Mouse (Mus musculus) forebrain, embryonic 11.5 days (tissue): ENCODE data around the gene Igf2bp1. TPM values are rescaled to one million over a fixed set of nuclear protein-coding genes. Genes with fewer than 3 reads are reported as not detected.

Experiments
- ATAC-seq: fragments of 200-750 bp; cut with Nextera tagmentation; replicated peaks from 2 replicates; pipeline ENCODE4 v1.8.0; 2017; ENCODE audit warnings: moderate TSS enrichment; ENCODE audit not compliant: low FRiP score
- DNase-seq: peaks from one replicate; pipeline ENCODE4 v3.0.0-alpha.2; 2017; ENCODE audit warnings: low spot score
- H3K27ac ChIP-seq: fragments of 300-500 bp; sonication (generic); 2 replicates; pipeline ENCODE4 v1.5.1; 2014; ENCODE audit warnings: low read depth, low read length
- H3K27me3 ChIP-seq: fragments of 300-500 bp; sonication (generic); 2 replicates; pipeline ENCODE4 v1.6.1; 2014; ENCODE audit warnings: mild to moderate bottlenecking, low read length, mixed read lengths; ENCODE audit not compliant: control insufficient read depth, insufficient read depth
- H3K36me3 ChIP-seq: fragments of 300-500 bp; sonication (generic); 2 replicates; pipeline ENCODE4 v1.6.1; 2014; ENCODE audit warnings: mild to moderate bottlenecking, low read length, moderate library complexity, mixed read lengths; ENCODE audit not compliant: control insufficient read depth, insufficient read depth
- H3K4me1 ChIP-seq: fragments of 300-500 bp; sonication (generic); replicated peaks from 2 replicates; pipeline ENCODE4 v1.6.1; 2014; ENCODE audit warnings: low read length, mixed read lengths; ENCODE audit not compliant: control insufficient read depth, insufficient read depth
- H3K4me2 ChIP-seq: fragments of 300-500 bp; sonication (generic); 2 replicates; pipeline ENCODE4 v1.6.1; 2014; ENCODE audit warnings: low read depth, mild to moderate bottlenecking, low read length, moderate library complexity, mixed read lengths; ENCODE audit not compliant: severe bottlenecking
- H3K4me3 ChIP-seq: fragments of 300-500 bp; sonication (generic); 2 replicates; pipeline ENCODE4 v1.5.1; 2014; ENCODE audit warnings: low read depth, low read length
- H3K9ac ChIP-seq: fragments of 300-500 bp; sonication (generic); 2 replicates; pipeline ENCODE4 v1.6.1; 2014; ENCODE audit warnings: low read length
- H3K9me3 ChIP-seq: fragments of 300-500 bp; sonication (generic); 2 replicates; pipeline ENCODE4 v1.6.1; 2016; ENCODE audit warnings: low read length, mixed read lengths; ENCODE audit not compliant: control insufficient read depth
- WGBS: fragments of 180-500 bp; shearing (Covaris S2); extraction: QIAGEN DNeasy Blood & Tissue Kit; methylation state at CpG from one replicate; pipeline ENCODE4 v1.1.7; 2014; 5-methylcytosine and 5-hydroxymethylcytosine counted together
- polyA plus RNA-seq: library from polyadenylated mRNA; unstranded; fragments of >200 nt; fragmentation: Nextera tagmentation; extraction: Ambion mirVana; gene quantifications from 2 replicates; pipeline ENCODE4 v1.2.1, GENCODE M21; 2014

Gene Igf2bp1
- polyA plus RNA-seq, 1 experiment from 2014 or later, result 109 TPM

DNA sequence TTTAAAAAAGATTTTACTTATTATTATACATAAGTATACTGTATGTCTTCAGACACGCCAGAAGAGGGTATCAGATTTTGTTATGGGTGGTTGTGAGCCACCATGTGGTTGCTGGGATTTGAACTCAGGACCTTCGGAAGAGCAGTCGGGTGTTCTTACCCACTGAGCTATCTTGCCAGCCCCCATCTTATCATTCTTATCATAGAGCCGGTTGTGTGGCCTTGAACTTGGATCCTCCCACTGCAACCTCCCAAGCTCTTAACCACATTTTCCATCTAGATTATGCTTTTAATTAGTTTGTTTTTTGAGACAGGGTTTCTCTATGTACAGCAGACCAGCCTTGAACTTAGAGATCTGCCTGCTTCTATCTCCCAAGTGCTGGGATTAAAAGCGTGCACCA lies 31.8 kb upstream of the Igf2bp1 start:
- no peak overlapping the region for H3K27ac ChIP-seq
- H3K4me2 ChIP-seq, result no peak overlapping the region
- ATAC-seq (no peak), DNase-seq (no peak)
- no peaks in the 10 kb centered on the region for H3K27me3 ChIP-seq
- H3K9ac ChIP-seq, result no peak overlapping the region
- 88% methylated on average over 5 of the region's 5 CpGs for WGBS
- peaks cover 6% of the 10 kb centered on the region; the same call in 1 of the 2 replicates for H3K4me1 ChIP-seq
- no peaks in the 10 kb centered on the region for H3K9me3 ChIP-seq
- no peaks in the 10 kb centered on the region; the same call in 1 of the 2 replicates for H3K36me3 ChIP-seq
- H3K4me3 ChIP-seq, result no peak overlapping the region

- H3K9me3 ChIP-seq, result no peaks in the 10 kb centered on the region
- 12% methylated on average over 6 of the region's 6 CpGs for WGBS
- H3K27me3 ChIP-seq, result no peaks in the 10 kb centered on the region
- H3K4me2 ChIP-seq, result peak overlapping the region; percentile 94
- ATAC-seq, result no peak
- peaks cover 6% of the 10 kb centered on the region; the same call in 1 of the 2 replicates for H3K4me1 ChIP-seq
- DNase-seq, result no peak
- peak overlapping the region; percentile 79 for H3K9ac ChIP-seq
- H3K27ac ChIP-seq, result no peak overlapping the region
- H3K36me3 ChIP-seq, result no peaks in the 10 kb centered on the region
- peak overlapping the region; percentile 90 for H3K4me3 ChIP-seq
Observed at GRCm38 (mm10) chr11:96035133-96035532, 29.4 kb upstream of the Igf2bp1 start.

DNA sequence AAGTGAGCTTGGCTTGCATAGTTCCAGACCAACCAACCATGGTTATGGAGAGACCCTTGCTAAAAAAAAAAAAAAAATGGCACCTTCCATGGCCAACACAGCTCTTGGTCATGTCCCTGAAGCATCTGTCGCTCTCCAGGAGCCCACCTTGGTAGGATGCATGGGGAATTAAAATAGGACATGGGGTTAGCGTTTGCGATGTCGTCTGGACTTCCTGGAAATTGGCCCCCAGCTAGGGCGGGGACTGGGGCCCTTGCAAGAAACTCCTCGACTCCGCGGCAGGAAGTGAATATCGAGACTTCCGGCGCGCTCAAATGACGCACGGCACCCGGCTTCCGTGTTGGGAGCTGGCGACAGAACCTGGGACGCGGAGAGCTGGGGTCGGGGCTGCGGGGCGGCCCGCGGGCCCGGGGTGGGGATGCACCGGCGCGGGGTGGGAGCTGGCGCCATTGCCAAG lies 28.9 kb upstream of the Igf2bp1 start, which contains the start of gene Snf8:
TSS of gene Snf8 (plus strand) at position 290 of the 457 bp plus-strand sequence.
- H3K4me1 ChIP-seq, result peaks cover 6% of the 10 kb centered on the region; the same call in 1 of the 2 replicates
- under 1% methylated on average over 29 of the region's 29 CpGs for WGBS

GRCm38 (mm10) chr11:96034116-96034515 lies 28.4 kb upstream of the Igf2bp1 start:
- DNase-seq (no peak), ATAC-seq (no peak)
- no peaks in the 10 kb centered on the region for H3K27me3 ChIP-seq
- peak overlapping the region; percentile 90 for H3K4me3 ChIP-seq
- H3K4me1 ChIP-seq, result peaks cover 6% of the 10 kb centered on the region; the same call in 1 of the 2 replicates
- 48% methylated on average over 8 of the region's 8 CpGs for WGBS
- H3K9me3 ChIP-seq, result no peaks in the 10 kb centered on the region
- no peak overlapping the region for H3K27ac ChIP-seq
- peak overlapping the region; percentile 79 for H3K9ac ChIP-seq
- H3K4me2 ChIP-seq, result peak overlapping the region; percentile 94
- no peaks in the 10 kb centered on the region for H3K36me3 ChIP-seq

More for the DNA sequence above, 28.9 kb upstream of the Igf2bp1 start, which contains the start of gene Snf8:
- H3K27me3 ChIP-seq, result no peaks in the 10 kb centered on the region
- no peaks in the 10 kb centered on the region for H3K36me3 ChIP-seq
- peak within 1 kb of the TSS; percentile 7; the same call in 1 of the 2 replicates for H3K27ac ChIP-seq
- H3K4me3 ChIP-seq, result peak within 1 kb of the TSS; percentile 90
- H3K4me2 ChIP-seq, result peak within 1 kb of the TSS; percentile 94
- H3K9me3 ChIP-seq, result no peaks in the 10 kb centered on the region
- peak within 1 kb of the TSS; percentile 79 for H3K9ac ChIP-seq
- ATAC-seq (peak; percentile 77), DNase-seq (peak; percentile 97)

DNA sequence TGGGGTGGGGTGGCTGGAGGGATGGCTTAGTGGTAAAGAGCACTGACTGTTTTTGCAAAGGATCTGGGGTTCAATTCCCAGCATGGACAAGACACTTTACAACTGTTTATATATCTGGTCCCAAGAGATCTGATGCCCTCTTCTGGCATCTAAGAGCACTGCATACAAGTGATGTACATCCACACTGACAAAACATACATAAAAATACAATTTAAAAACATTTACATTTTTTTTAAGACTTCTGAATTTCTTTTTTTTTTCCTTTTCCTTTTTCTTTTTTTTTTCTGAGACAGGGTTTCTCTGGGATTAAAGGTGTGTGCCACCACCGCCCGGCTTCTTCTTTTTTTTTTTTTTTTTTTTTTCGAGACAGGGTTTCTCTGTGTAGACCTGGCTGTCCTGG lies 27.5 kb upstream of the Igf2bp1 start:
- H3K36me3 ChIP-seq, result no peaks in the 10 kb centered on the region
- H3K9me3 ChIP-seq, result no peaks in the 10 kb centered on the region
- WGBS, result 92% methylated on average over 2 of the region's 3 CpGs
- no peak overlapping the region for H3K4me3 ChIP-seq
- peaks cover 6% of the 10 kb centered on the region; the same call in 1 of the 2 replicates for H3K4me1 ChIP-seq
- H3K27me3 ChIP-seq, result no peaks in the 10 kb centered on the region
- no peak overlapping the region for H3K27ac ChIP-seq
- no peak overlapping the region for H3K4me2 ChIP-seq
- DNase-seq (no peak), ATAC-seq (no peak)
- H3K9ac ChIP-seq, result no peak overlapping the region

GRCm38 (mm10) chr11:96031701-96032100 lies 26.0 kb upstream of the Igf2bp1 start:
- Histone ChIP-seq H3K9me3 (no peaks in the 10 kb centered on the region), H3K4me1 (peaks cover 6% of the 10 kb centered on the region; the same call in 1 of the 2 replicates), H3K27ac (no peak overlapping the region), H3K4me3 (no peak overlapping the region), H3K9ac (no peak overlapping the region), H3K27me3 (no peaks in the 10 kb centered on the region), H3K36me3 (no peaks in the 10 kb centered on the region), H3K4me2 (no peak overlapping the region)
- DNase-seq (no peak), ATAC-seq (no peak)
- WGBS, result 80% methylated on average over 2 of the region's 2 CpGs

GRCm38 (mm10) chr11:96030571-96030970 lies 24.8 kb upstream of the Igf2bp1 start:
- no peak for DNase-seq
- H3K9me3 ChIP-seq, result no peaks in the 10 kb centered on the region
- no peak overlapping the region for H3K4me2 ChIP-seq
- no peak for ATAC-seq
- 87% methylated on average over 3 of the region's 3 CpGs for WGBS
- no peak overlapping the region for H3K9ac ChIP-seq
- peaks cover 5% of the 10 kb centered on the region; the same call in 1 of the 2 replicates for H3K4me1 ChIP-seq
- H3K27ac ChIP-seq, result no peak overlapping the region
- H3K4me3 ChIP-seq, result no peak overlapping the region
- no peaks in the 10 kb centered on the region for H3K27me3 ChIP-seq
- H3K36me3 ChIP-seq, result no peaks in the 10 kb centered on the region

- 65% methylated on average over 5 of the region's 5 CpGs for WGBS
- DNase-seq (no peak), ATAC-seq (no peak)
Observed at GRCm38 (mm10) chr11:96028130-96028529, 22.4 kb upstream of the Igf2bp1 start.

GRCm38 (mm10) chr11:96020622-96021021 lies 14.9 kb upstream of the Igf2bp1 start:
- H3K4me2 ChIP-seq, result no peak overlapping the region
- H3K36me3 ChIP-seq, result no peaks in the 10 kb centered on the region
- 72% methylated on average over 4 of the region's 4 CpGs for WGBS
- H3K4me1 ChIP-seq, result no peaks in the 10 kb centered on the region; the same call in 1 of the 2 replicates
- ATAC-seq, result no peak
- H3K4me3 ChIP-seq, result no peak overlapping the region
- no peaks in the 10 kb centered on the region for H3K9me3 ChIP-seq
- H3K27me3 ChIP-seq, result no peaks in the 10 kb centered on the region
- DNase-seq, result no peak
- H3K9ac ChIP-seq, result no peak overlapping the region
- H3K27ac ChIP-seq, result no peak overlapping the region

More at GRCm38 (mm10) chr11:96028130-96028529, 22.4 kb upstream of the Igf2bp1 start:
- no peaks in the 10 kb centered on the region for H3K9me3 ChIP-seq
- H3K4me1 ChIP-seq, result no peaks in the 10 kb centered on the region
- no peaks in the 10 kb centered on the region for H3K36me3 ChIP-seq
- no peaks in the 10 kb centered on the region for H3K27me3 ChIP-seq
- H3K4me3 ChIP-seq, result no peak overlapping the region
- H3K4me2 ChIP-seq, result no peak overlapping the region
- H3K27ac ChIP-seq, result no peak overlapping the region
- no peak overlapping the region for H3K9ac ChIP-seq
